Mouse (Mus musculus): ENCODE data around the gene Tmeff1. TPM values are rescaled to one million over a fixed set of nuclear protein-coding genes. Genes with fewer than 3 reads are reported as not detected.

Gene Tmeff1
- polyA plus RNA-seq, 1 experiment from 2014 or later, result 312 TPM

DNA sequence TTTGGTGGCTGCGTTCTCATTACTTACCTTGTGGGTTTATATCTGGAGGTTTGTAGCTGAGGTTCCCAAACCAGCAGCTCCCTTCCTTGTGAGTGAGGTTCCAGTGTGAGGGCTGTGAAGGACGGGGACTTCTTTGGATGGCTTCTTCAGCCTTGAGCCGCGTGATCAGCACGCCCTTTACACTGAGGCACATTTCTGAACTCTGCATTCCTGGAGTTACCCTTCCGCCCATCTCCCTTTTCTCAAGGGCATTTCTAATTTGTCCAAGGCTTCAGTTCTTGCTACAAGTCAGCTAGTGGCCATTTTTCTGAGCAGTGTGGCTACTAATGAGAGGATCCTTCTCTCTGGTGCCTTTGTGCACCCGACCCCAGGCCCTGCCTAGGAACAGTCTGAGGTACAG, 38.0 kb downstream of the Tmeff1 start:
- no peak overlapping the region for H3K9ac ChIP-seq (replicated peaks; ENCODE audit: low read depth, low read length)
- no peak overlapping the region for H3K4me2 ChIP-seq (ENCODE audit: low read depth, low read length)
- no peak for ATAC-seq (ENCODE audit: low read depth)
- H3K27ac ChIP-seq (ENCODE audit: low read depth, low read length), result no peak overlapping the region
- H3K4me1 ChIP-seq (ENCODE audit: control insufficient read depth, insufficient read depth, low read length), result no peaks in the 10 kb centered on the region
- no peaks in the 10 kb centered on the region for H3K27me3 ChIP-seq (ENCODE audit: control insufficient read depth, insufficient read depth, low read length)
- 97% methylated on average over 7 of the region's 7 CpGs for WGBS
- H3K4me3 ChIP-seq (ENCODE audit: low read depth, low read length), result no peak overlapping the region
- peaks cover 5% of the 10 kb centered on the region; the same call in 1 of the 2 replicates for H3K36me3 ChIP-seq (ENCODE audit: control insufficient read depth, insufficient read depth, low read length)
- no peaks in the 10 kb centered on the region for H3K9me3 ChIP-seq (ENCODE audit: control insufficient read depth, low read length)

DNA sequence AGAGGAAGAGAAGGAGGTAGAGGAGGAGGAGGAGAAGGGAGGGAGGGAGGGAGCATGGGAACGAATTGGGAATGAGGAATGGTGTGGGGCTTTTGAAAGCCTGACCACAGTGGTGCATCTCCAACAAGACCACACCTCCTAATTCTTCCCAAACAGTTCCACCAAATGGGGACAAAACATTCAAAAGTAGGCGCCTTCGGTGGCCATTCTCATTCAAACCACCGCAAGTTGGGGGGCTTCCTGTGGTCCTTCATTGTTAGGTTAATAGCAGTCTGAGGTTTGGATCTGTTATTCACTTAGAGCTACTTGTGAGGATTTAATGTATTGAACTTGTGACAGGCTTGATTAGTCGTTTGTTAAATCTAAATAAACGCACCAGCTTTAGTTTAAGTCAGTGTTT, 40.0 kb downstream of the Tmeff1 start:
- H3K9ac ChIP-seq (replicated peaks; ENCODE audit: low read depth, low read length), result no peak overlapping the region
- WGBS, result 69% methylated on average over 6 of the region's 6 CpGs
- H3K27me3 ChIP-seq (ENCODE audit: control insufficient read depth, insufficient read depth, low read length), result no peaks in the 10 kb centered on the region
- H3K27ac ChIP-seq (ENCODE audit: low read depth, low read length), result no peak overlapping the region
- H3K4me2 ChIP-seq (ENCODE audit: low read depth, low read length), result no peak overlapping the region
- no peaks in the 10 kb centered on the region for H3K9me3 ChIP-seq (ENCODE audit: control insufficient read depth, low read length)
- ATAC-seq (ENCODE audit: low read depth), result no peak
- H3K4me1 ChIP-seq (ENCODE audit: control insufficient read depth, insufficient read depth, low read length), result no peaks in the 10 kb centered on the region
- no peak overlapping the region for H3K4me3 ChIP-seq (ENCODE audit: low read depth, low read length)
- H3K36me3 ChIP-seq (ENCODE audit: control insufficient read depth, insufficient read depth, low read length), result peaks cover 5% of the 10 kb centered on the region

DNA sequence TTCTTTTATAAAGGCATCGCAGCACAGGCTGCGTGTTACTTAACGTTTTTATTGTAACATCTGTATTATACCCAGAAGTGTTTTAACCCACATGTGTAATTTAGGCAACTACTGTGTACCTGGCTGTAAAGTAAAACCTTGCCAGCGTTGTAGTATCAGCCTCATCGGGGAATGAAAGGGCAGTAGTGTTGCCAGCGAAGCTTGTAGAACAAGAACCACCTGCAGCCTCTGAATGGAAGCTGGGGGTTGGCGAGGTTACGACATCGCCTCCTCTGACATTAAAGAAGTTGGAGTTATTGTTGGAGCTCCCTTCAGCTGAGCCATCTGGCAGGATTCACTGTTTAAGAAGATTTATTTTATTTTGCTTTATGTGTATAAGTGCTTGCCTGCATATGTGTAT, 40.9 kb downstream of the Tmeff1 start:
- no peak overlapping the region for H3K9ac ChIP-seq (replicated peaks; ENCODE audit: low read depth, low read length)
- H3K36me3 ChIP-seq (ENCODE audit: control insufficient read depth, insufficient read depth, low read length), result peaks cover 5% of the 10 kb centered on the region
- H3K9me3 ChIP-seq (ENCODE audit: control insufficient read depth, low read length), result no peaks in the 10 kb centered on the region
- H3K27ac ChIP-seq (ENCODE audit: low read depth, low read length), result no peak overlapping the region
- no peak for ATAC-seq (ENCODE audit: low read depth)
- no peak overlapping the region for H3K4me3 ChIP-seq (ENCODE audit: low read depth, low read length)
- H3K27me3 ChIP-seq (ENCODE audit: control insufficient read depth, insufficient read depth, low read length), result no peaks in the 10 kb centered on the region
- H3K4me2 ChIP-seq (ENCODE audit: low read depth, low read length), result no peak overlapping the region
- H3K4me1 ChIP-seq (ENCODE audit: control insufficient read depth, insufficient read depth, low read length), result no peaks in the 10 kb centered on the region
- 71% methylated on average over 9 of the region's 9 CpGs for WGBS

- no peaks in the 10 kb centered on the region for H3K9me3 ChIP-seq (ENCODE audit: control insufficient read depth, low read length)
- H3K36me3 ChIP-seq (ENCODE audit: control insufficient read depth, insufficient read depth, low read length), result peaks cover 5% of the 10 kb centered on the region
- no peaks in the 10 kb centered on the region for H3K27me3 ChIP-seq (ENCODE audit: control insufficient read depth, insufficient read depth, low read length)
- H3K4me1 ChIP-seq (ENCODE audit: control insufficient read depth, insufficient read depth, low read length), result no peaks in the 10 kb centered on the region
- WGBS, result 91% methylated on average over 13 of the region's 13 CpGs
- H3K27ac ChIP-seq (ENCODE audit: low read depth, low read length), result no peak overlapping the region
- no peak overlapping the region for H3K4me2 ChIP-seq (ENCODE audit: low read depth, low read length)
- no peak overlapping the region for H3K9ac ChIP-seq (replicated peaks; ENCODE audit: low read depth, low read length)
- H3K4me3 ChIP-seq (ENCODE audit: low read depth, low read length), result no peak overlapping the region
- ATAC-seq (ENCODE audit: low read depth), result no peak
Observed at GRCm38 (mm10) chr4:48629445-48629844, 44.5 kb downstream of the Tmeff1 start.

- Histone ChIP-seq H3K9me3 (ENCODE audit: control insufficient read depth, low read length) (no peaks in the 10 kb centered on the region), H3K27me3 (ENCODE audit: control insufficient read depth, insufficient read depth, low read length) (no peaks in the 10 kb centered on the region), H3K4me3 (ENCODE audit: low read depth, low read length) (no peak overlapping the region), H3K36me3 (ENCODE audit: control insufficient read depth, insufficient read depth, low read length) (peaks cover 4% of the 10 kb centered on the region; the same call in 1 of the 2 replicates), H3K9ac (replicated peaks; ENCODE audit: low read depth, low read length) (no peak overlapping the region), H3K4me2 (ENCODE audit: low read depth, low read length) (no peak overlapping the region), H3K4me1 (ENCODE audit: control insufficient read depth, insufficient read depth, low read length) (no peaks in the 10 kb centered on the region), H3K27ac (ENCODE audit: low read depth, low read length) (no peak overlapping the region)
- WGBS, result 70% methylated on average over 6 of the region's 6 CpGs
- 0 out of 2 replicates have a peak, but pooled peaks have one; percentile 12 for ATAC-seq (ENCODE audit: low read depth)
Observed at GRCm38 (mm10) chr4:48633529-48633928, 48.6 kb downstream of the Tmeff1 start.

DNA sequence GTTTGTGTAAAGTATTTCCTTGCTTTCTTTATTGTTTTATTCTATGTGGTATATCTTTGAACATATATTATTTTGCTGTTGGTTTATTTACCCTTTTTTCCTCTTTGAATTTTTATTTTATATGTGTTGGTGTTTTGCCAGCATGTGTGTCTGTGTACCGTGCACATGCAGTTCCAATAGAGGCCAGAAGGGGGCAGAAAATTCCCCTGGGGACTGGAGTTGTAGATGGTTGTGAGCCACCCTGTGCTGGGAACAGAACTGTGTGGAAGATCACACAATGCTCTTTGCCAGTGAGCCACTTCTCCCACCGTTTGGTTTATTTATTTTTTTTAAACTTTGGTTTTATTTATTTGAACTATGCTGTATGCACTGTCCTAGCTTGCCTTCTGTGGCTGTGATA, 49.1 kb downstream of the Tmeff1 start:
- 83% methylated on average over 2 of the region's 2 CpGs for WGBS
- ATAC-seq (ENCODE audit: low read depth), result peak; percentile 42

GRCm38 (mm10) chr4:48636831-48637230, 51.9 kb downstream of the Tmeff1 start:
- no peak overlapping the region for H3K4me3 ChIP-seq (ENCODE audit: low read depth, low read length)
- 0 out of 2 replicates have a peak, but pooled peaks cover 14% of the 10 kb centered on the region for H3K36me3 ChIP-seq (ENCODE audit: control insufficient read depth, insufficient read depth, low read length)
- no peak for ATAC-seq (ENCODE audit: low read depth)
- H3K4me2 ChIP-seq (ENCODE audit: low read depth, low read length), result no peak overlapping the region
- no peak overlapping the region for H3K27ac ChIP-seq (ENCODE audit: low read depth, low read length)
- H3K9ac ChIP-seq (replicated peaks; ENCODE audit: low read depth, low read length), result no peak overlapping the region
- H3K9me3 ChIP-seq (ENCODE audit: control insufficient read depth, low read length), result no peaks in the 10 kb centered on the region
- H3K27me3 ChIP-seq (ENCODE audit: control insufficient read depth, insufficient read depth, low read length), result no peaks in the 10 kb centered on the region
- 96% methylated on average over 13 of the region's 13 CpGs for WGBS
- H3K4me1 ChIP-seq (ENCODE audit: control insufficient read depth, insufficient read depth, low read length), result no peaks in the 10 kb centered on the region

More for the DNA sequence above, 49.1 kb downstream of the Tmeff1 start:
- Histone ChIP-seq H3K4me3 (ENCODE audit: low read depth, low read length) (no peak overlapping the region), H3K9ac (replicated peaks; ENCODE audit: low read depth, low read length) (no peak overlapping the region), H3K36me3 (ENCODE audit: control insufficient read depth, insufficient read depth, low read length) (peaks cover 9% of the 10 kb centered on the region; the same call in 1 of the 2 replicates), H3K4me1 (ENCODE audit: control insufficient read depth, insufficient read depth, low read length) (no peaks in the 10 kb centered on the region), H3K4me2 (ENCODE audit: low read depth, low read length) (no peak overlapping the region), H3K9me3 (ENCODE audit: control insufficient read depth, low read length) (no peaks in the 10 kb centered on the region), H3K27me3 (ENCODE audit: control insufficient read depth, insufficient read depth, low read length) (no peaks in the 10 kb centered on the region), H3K27ac (ENCODE audit: low read depth, low read length) (no peak overlapping the region)

DNA sequence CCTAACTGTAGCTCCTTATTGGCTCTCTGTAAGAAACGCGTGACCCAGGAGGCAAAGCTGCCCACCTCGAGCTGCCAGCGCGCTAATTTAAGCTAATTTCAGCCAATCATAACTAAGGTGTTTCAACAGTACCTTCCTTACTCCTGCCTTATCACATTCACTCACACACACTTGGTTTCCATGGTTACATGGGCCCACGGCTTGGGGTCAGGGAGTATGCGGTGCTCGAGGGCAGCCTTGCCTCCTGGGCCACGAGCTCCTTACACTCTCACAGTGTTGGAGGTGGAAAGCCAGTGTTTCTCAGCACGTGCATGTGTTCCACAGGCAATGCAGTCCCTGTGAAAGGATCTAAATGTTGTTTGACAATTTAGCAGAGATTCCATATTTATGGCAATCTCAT, 53.2 kb downstream of the Tmeff1 start:
- no peaks in the 10 kb centered on the region for H3K4me1 ChIP-seq (ENCODE audit: control insufficient read depth, insufficient read depth, low read length)
- no peak overlapping the region for H3K27ac ChIP-seq (ENCODE audit: low read depth, low read length)
- H3K27me3 ChIP-seq (ENCODE audit: control insufficient read depth, insufficient read depth, low read length), result no peaks in the 10 kb centered on the region
- H3K36me3 ChIP-seq (ENCODE audit: control insufficient read depth, insufficient read depth, low read length), result peaks cover 19% of the 10 kb centered on the region; the same call in 1 of the 2 replicates
- H3K4me2 ChIP-seq (ENCODE audit: low read depth, low read length), result no peak overlapping the region
- no peak overlapping the region for H3K4me3 ChIP-seq (ENCODE audit: low read depth, low read length)
- H3K9me3 ChIP-seq (ENCODE audit: control insufficient read depth, low read length), result no peaks in the 10 kb centered on the region
- WGBS, result 76% methylated on average over 10 of the region's 10 CpGs
- H3K9ac ChIP-seq (replicated peaks; ENCODE audit: low read depth, low read length), result no peak overlapping the region
- no peak for ATAC-seq (ENCODE audit: low read depth)

DNA sequence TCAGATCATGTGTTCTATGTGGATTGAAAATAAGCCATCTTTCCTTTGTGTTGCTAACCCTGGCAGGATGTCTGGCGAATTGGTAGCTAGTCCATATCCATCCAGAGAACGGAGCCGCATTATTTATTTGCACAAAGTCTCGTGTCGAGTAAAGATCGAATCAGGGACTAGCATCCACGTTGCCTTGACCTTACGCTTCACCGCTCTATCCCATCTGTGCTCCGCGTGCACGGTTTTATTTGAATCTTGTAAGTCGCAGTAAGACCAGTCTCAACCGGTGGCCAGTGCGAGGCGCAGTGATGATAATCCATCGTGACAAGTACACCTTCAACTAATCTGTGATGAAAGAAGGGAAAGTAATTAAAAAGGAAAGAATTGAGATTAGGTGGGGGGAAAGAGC, 54.5 kb downstream of the Tmeff1 start:
- Histone ChIP-seq H3K4me1 (ENCODE audit: control insufficient read depth, insufficient read depth, low read length) (no peaks in the 10 kb centered on the region), H3K4me3 (ENCODE audit: low read depth, low read length) (no peak overlapping the region), H3K36me3 (ENCODE audit: control insufficient read depth, insufficient read depth, low read length) (peaks cover 21% of the 10 kb centered on the region; the same call in 1 of the 2 replicates), H3K9ac (replicated peaks; ENCODE audit: low read depth, low read length) (no peak overlapping the region), H3K9me3 (ENCODE audit: control insufficient read depth, low read length) (no peaks in the 10 kb centered on the region), H3K27ac (ENCODE audit: low read depth, low read length) (no peak overlapping the region), H3K27me3 (ENCODE audit: control insufficient read depth, insufficient read depth, low read length) (no peaks in the 10 kb centered on the region), H3K4me2 (ENCODE audit: low read depth, low read length) (no peak overlapping the region)
- 92% methylated on average over 17 of the region's 17 CpGs for WGBS
- ATAC-seq (ENCODE audit: low read depth), result no peak
